Mouse (Mus musculus) liver, embryonic 14.5 days (tissue): ENCODE results near the gene Rel.

Source experiments
- CTCF ChIP-seq: IDR thresholded peaks from 2 replicates; pipeline ENCODE4 v1.5.1; 2016; ENCODE audit warnings: antibody characterized with exemption, low read depth, control low read depth
- EP300 ChIP-seq: IDR thresholded peaks from 2 replicates; pipeline ENCODE4 v1.6.1; 2016; ENCODE audit warnings: antibody characterized with exemption, low read depth

DNA sequence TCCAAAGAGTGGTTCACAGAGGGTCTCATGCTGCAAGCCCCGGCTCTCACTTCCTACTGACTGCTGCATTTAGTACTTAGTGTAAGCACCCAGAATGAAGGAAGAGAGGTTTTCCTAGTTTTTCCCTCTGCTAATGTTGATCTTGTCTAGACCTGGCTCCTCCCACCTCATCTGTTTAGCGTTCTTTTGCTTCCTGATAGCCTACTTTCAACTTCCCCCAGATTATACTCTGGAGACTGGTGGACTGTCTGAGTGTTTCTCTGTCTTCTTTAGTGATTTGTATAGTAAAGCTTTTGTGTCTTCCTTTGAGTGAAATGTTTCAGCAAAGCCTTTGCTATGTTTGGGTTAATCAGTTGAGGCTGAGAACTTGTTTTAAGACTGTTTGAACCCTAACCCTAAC, 40.0 kb upstream of the Rel start:
- TF ChIP-seq CTCF = no peak
- no peak for TF ChIP-seq EP300
